7 mouse cellular contexts compared by ENCODE assay signal in genomic region chr10:34418204-34418756, GRCm38 (mm10). TPM values are rescaled to one million over a fixed set of nuclear protein-coding genes. Genes with fewer than 3 reads are reported as not detected.
A peak's percentile ranks its signal among the peaks of the same experiment; 100 is the strongest.
DNase-seq lines count a peak whose midpoint lies in the region; ATAC-seq and TF ChIP-seq lines count a peak whose summit lies in the region.

Gene Nt5dc1 (minus strand): TSS chr10:34418552.

- TF ChIP-seq POLR2A in small intestine, adult 2 months (IDR thresholded peaks at IDR 0.05; ENCODE audit: low read depth, low read length) = peak; percentile 74

- ATAC-seq in intestine, postnatal 0 days = peak; percentile 99
- ATAC-seq in midbrain, embryonic 12.5 days (ENCODE audit: low FRiP score, low read depth) = peak; percentile 98

- WGBS in embryonic facial prominence, embryonic 10.5 days = 0% methylated on average over 49 of the region's 49 CpGs
- WGBS in intestine, postnatal 0 days = under 1% methylated on average over 47 of the region's 49 CpGs
- under 1% methylated on average over 49 of the region's 49 CpGs for WGBS in midbrain, embryonic 12.5 days
- WGBS in small intestine, adult 2 months = under 1% methylated on average over 48 of the region's 49 CpGs

- no peaks in the 10 kb centered on the region for H3K27me3 ChIP-seq in embryonic facial prominence, embryonic 10.5 days (replicated peaks; ENCODE audit: low read depth, poor library complexity, severe bottlenecking)
- no peaks in the 10 kb centered on the region for H3K27me3 ChIP-seq in intestine, postnatal 0 days (replicated peaks; ENCODE audit: control insufficient read depth, insufficient read depth, low read length)
- H3K27me3 ChIP-seq in midbrain, embryonic 12.5 days = no peaks in the 10 kb centered on the region
- no peaks in the 10 kb centered on the region for H3K27me3 ChIP-seq in small intestine, adult 2 months (ENCODE audit: control insufficient read depth, insufficient read depth, low read length)

- no peak for TF ChIP-seq CTCF in intestine, postnatal 0 days (IDR thresholded peaks at IDR 0.05; ENCODE audit: low read depth)
- no peak for TF ChIP-seq CTCF in small intestine, adult 2 months (IDR thresholded peaks at IDR 0.05; ENCODE audit: extremely low read depth, insufficient read length, insufficient replicate concordance, low read depth, low read length)

- H3K36me3 ChIP-seq in embryonic facial prominence, embryonic 10.5 days (replicated peaks) = no peaks in the 10 kb centered on the region
- H3K36me3 ChIP-seq in intestine, postnatal 0 days (ENCODE audit: control insufficient read depth, insufficient read depth) = no peaks in the 10 kb centered on the region
- H3K36me3 ChIP-seq in midbrain, embryonic 12.5 days = no peaks in the 10 kb centered on the region
- H3K36me3 ChIP-seq in small intestine, adult 2 months (ENCODE audit: control insufficient read depth, insufficient read depth, low read length) = no peaks in the 10 kb centered on the region

- peak within 1 kb of the TSS; percentile 71 for H3K4me2 ChIP-seq in intestine, postnatal 0 days (replicated peaks; ENCODE audit: low read depth)
- peak within 1 kb of the TSS; percentile 56 for H3K4me2 ChIP-seq in midbrain, embryonic 12.5 days (replicated peaks)

- H3K4me3 ChIP-seq in embryonic facial prominence, embryonic 10.5 days = peak within 1 kb of the TSS; percentile 74
- peak within 1 kb of the TSS; percentile 89 for H3K4me3 ChIP-seq in intestine, postnatal 0 days (ENCODE audit: low read depth, low read length)
- peak within 1 kb of the TSS; percentile 72 for H3K4me3 ChIP-seq in midbrain, embryonic 12.5 days
- peak within 1 kb of the TSS; percentile 100 for H3K4me3 ChIP-seq in small intestine, adult 2 months (ENCODE audit: low read depth, low read length)

- H3K27ac ChIP-seq in embryonic facial prominence, embryonic 10.5 days (replicated peaks) = peak within 1 kb of the TSS; percentile 89
- peak within 1 kb of the TSS; percentile 92 for H3K27ac ChIP-seq in intestine, postnatal 0 days (ENCODE audit: low read depth, low read length)
- H3K27ac ChIP-seq in midbrain, embryonic 12.5 days (replicated peaks) = no peak within 1 kb of the TSS
- H3K27ac ChIP-seq in small intestine, adult 2 months (ENCODE audit: insufficient read depth, low read depth, low read length) = peak within 1 kb of the TSS; percentile 86

- intact Hi-C loops in left cerebral cortex, postnatal 4 days (cut with DNase I) = no loop called here

- peaks cover 8% of the 10 kb centered on the region for H3K4me1 ChIP-seq in embryonic facial prominence, embryonic 10.5 days
- no peaks in the 10 kb centered on the region for H3K4me1 ChIP-seq in intestine, postnatal 0 days (replicated peaks; ENCODE audit: control insufficient read depth, insufficient read depth, low read length)
- peaks cover 5% of the 10 kb centered on the region; the same call in 1 of the 2 replicates for H3K4me1 ChIP-seq in midbrain, embryonic 12.5 days
- peaks cover 4% of the 10 kb centered on the region; the same call in 1 of the 2 replicates for H3K4me1 ChIP-seq in small intestine, adult 2 months (ENCODE audit: control insufficient read depth, insufficient read depth, insufficient read length, low read length)

- no peaks in the 10 kb centered on the region for H3K9me3 ChIP-seq in embryonic facial prominence, embryonic 10.5 days
- H3K9me3 ChIP-seq in intestine, postnatal 0 days (ENCODE audit: control insufficient read depth) = no peaks in the 10 kb centered on the region
- H3K9me3 ChIP-seq in midbrain, embryonic 12.5 days = no peaks in the 10 kb centered on the region

- peak; percentile 99 for DNase-seq in adrenal gland, postnatal 10 days
- peak; percentile 99 for DNase-seq in embryonic facial prominence, embryonic 10.5 days (ENCODE audit: low spot score)
- peak; percentile 33 for DNase-seq in gonadal fat pad, adult 2 months (ENCODE audit: low read depth)
- peak; percentile 95 for DNase-seq in left cerebral cortex, postnatal 4 days

- peak within 1 kb of the TSS; percentile 81 for H3K9ac ChIP-seq in intestine, postnatal 0 days (ENCODE audit: low read depth, low read length)
- peak within 1 kb of the TSS; percentile 66 for H3K9ac ChIP-seq in midbrain, embryonic 12.5 days (replicated peaks)

RNA-seq across cellular contexts. Expression of gene Nt5dc1, which starts in this region (rescaled TPM):
- 10 to 100 TPM; 16.3 to 21.1 TPM for total RNA-seq in adrenal gland, postnatal 10 days (2021)
- polyA plus RNA-seq in embryonic facial prominence, embryonic 10.5 days (2016; fragmentation: Nextera tagmentation; extraction: Ambion mirVana) = 7.7 and 8.8 TPM in 2 replicates
- polyA plus RNA-seq in gonadal fat pad, adult 2 months (2012; rRNA removed) = 7.5 and 8.5 TPM in 2 replicates
- 8.2 and 9.0 TPM in 2 replicates for polyA plus RNA-seq in intestine, postnatal 0 days (2015; fragmentation: Nextera tagmentation; extraction: Ambion mirVana)
- 1 to 10 TPM; 2.3 to 2.7 TPM for total RNA-seq in left cerebral cortex, postnatal 4 days (2021)
- polyA plus RNA-seq in midbrain, embryonic 12.5 days (2016; fragmentation: Nextera tagmentation; extraction: Ambion mirVana) = 4.8 and 5.0 TPM in 2 replicates
- polyA plus RNA-seq in small intestine, adult 2 months (2012; rRNA removed) = 1.9 and 4.5 TPM in 2 replicates

Comparison
In these comparisons a context has a peak if more than half of its experiments do, and no peak if none do; other contexts are left out.
1. RNA of gene Nt5dc1 (total RNA-seq): 16.3 to 21.1 TPM in adrenal gland, postnatal 10 days; 2.3 to 2.7 TPM in left cerebral cortex, postnatal 4 days; every median in the first group is over 4 times any median in the second.
2. DNase-seq: peak in every context shown above with its lines; median percentile 99 in adrenal gland, postnatal 10 days; 99 in embryonic facial prominence, embryonic 10.5 days; 95 in left cerebral cortex, postnatal 4 days; 33 in gonadal fat pad, adult 2 months.
3. Peak in every context shown above with its lines, with median percentiles within 50 percentile points of each other: H3K4me3 ChIP-seq.